Mouse (Mus musculus) heart, embryonic 14.5 days (tissue): ENCODE data around the gene Smyd2. TPM values are rescaled to one million over a fixed set of nuclear protein-coding genes. Genes with fewer than 3 reads are reported as not detected.

Source experiments
- ATAC-seq: fragments of 200-750 bp; cut with Nextera tagmentation; 2 replicates; pipeline ENCODE4 v1.8.0; 2017; ENCODE audit warnings: low read depth, moderate TSS enrichment; ENCODE audit not compliant: insufficient number of reproducible peaks, insufficient read depth, low FRiP score
- H3K27ac ChIP-seq, 2 experiments: fragments of 200-500 bp in 1 of 2; fragments of 300-500 bp in 1 of 2; sonication (generic) in 1 of 2; replicated peaks in 1 of 2; 2 replicates each; pipeline ENCODE4 v1.5.1; 2012 to 2014; ENCODE audit warnings: low read depth in 2 of 2, low read length in 2 of 2, control low read depth in 1 of 2, mild to moderate bottlenecking in 1 of 2, mixed read lengths in 1 of 2; ENCODE audit not compliant: control insufficient read depth in 1 of 2, insufficient read depth in 1 of 2
- H3K27me3 ChIP-seq: fragments of 300-500 bp; sonication (generic); 2 replicates; pipeline ENCODE4 v1.6.1; 2014; ENCODE audit warnings: mild to moderate bottlenecking, low read length, control low read depth; ENCODE audit not compliant: control insufficient read depth, insufficient read depth
- H3K36me3 ChIP-seq: fragments of 300-500 bp; sonication (generic); 2 replicates; pipeline ENCODE4 v1.6.1; 2014; ENCODE audit warnings: mild to moderate bottlenecking, control low read depth, low read length, mixed read lengths; ENCODE audit not compliant: control insufficient read depth, insufficient read depth
- H3K4me1 ChIP-seq, 2 experiments: fragments of 200-500 bp in 1 of 2; fragments of 300-500 bp in 1 of 2; sonication (generic) in 1 of 2; 2 replicates each; pipeline ENCODE4 v1.6.1; 2012 to 2014; ENCODE audit warnings: low read length in 2 of 2, control low read depth in 1 of 2, mixed read lengths in 1 of 2; ENCODE audit not compliant: control insufficient read depth in 2 of 2, insufficient read depth in 2 of 2
- H3K4me2 ChIP-seq: fragments of 300-500 bp; sonication (generic); 2 replicates; pipeline ENCODE4 v1.6.1; 2014; ENCODE audit warnings: mild to moderate bottlenecking, low read length
- H3K4me3 ChIP-seq, 2 experiments: fragments of 200-500 bp in 1 of 2; fragments of 300-500 bp in 1 of 2; sonication (generic) in 1 of 2; 2 replicates each; pipeline ENCODE4 v1.5.1; 2012 to 2014; ENCODE audit warnings: low read length in 2 of 2, mild to moderate bottlenecking in 2 of 2, control low read depth in 1 of 2, low read depth in 1 of 2, moderate library complexity in 1 of 2; ENCODE audit not compliant: control insufficient read depth in 1 of 2, insufficient read depth in 1 of 2
- H3K9ac ChIP-seq: fragments of 300-500 bp; sonication (generic); 2 replicates; pipeline ENCODE4 v1.6.1; 2014; ENCODE audit warnings: mild to moderate bottlenecking, low read length
- H3K9me3 ChIP-seq: fragments of 300-500 bp; sonication (generic); 2 replicates; pipeline ENCODE4 v1.6.1; 2016; ENCODE audit warnings: low read length, control low read depth; ENCODE audit not compliant: control insufficient read depth
- WGBS: fragments of 180-500 bp; shearing (Covaris S2); extraction: QIAGEN DNeasy Blood & Tissue Kit; methylation state at CpG from one replicate; pipeline ENCODE4 v1.1.7; 2014; 5-methylcytosine and 5-hydroxymethylcytosine counted together
- polyA plus RNA-seq: library from polyadenylated mRNA; unstranded; fragments of >200 nt; fragmentation: Nextera tagmentation; extraction: Ambion mirVana; gene quantifications from 2 replicates; pipeline ENCODE4 v1.2.1, GENCODE M21; 2014

The Smyd2 gene
- polyA plus RNA-seq, 1 experiment from 2014 or later: 227 TPM

DNA sequence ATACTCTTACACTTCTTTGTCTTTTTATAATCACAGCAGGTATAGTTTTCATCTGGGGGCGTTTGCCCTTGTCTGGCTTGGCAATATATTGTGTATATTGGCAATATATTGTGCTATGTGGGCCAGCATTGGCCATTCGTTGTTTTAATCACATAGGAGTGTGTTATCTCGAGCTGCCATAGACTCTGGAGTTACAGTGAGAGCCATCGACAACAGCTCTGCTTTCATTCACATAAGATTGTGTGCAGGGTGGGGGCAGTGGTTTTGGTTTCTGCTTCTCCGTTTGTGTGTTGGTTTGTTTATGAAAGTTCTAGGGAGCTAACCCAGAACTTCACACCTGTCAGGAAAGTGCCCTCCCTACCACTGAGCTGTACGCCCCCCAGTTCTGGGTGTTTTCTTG lies 55.5 kb downstream of the Smyd2 start:
- Histone ChIP-seq H3K27me3 (no peaks in the 10 kb centered on the region), H3K27ac (peak overlapping the region; percentile 92 to 96), H3K4me3 (no peak overlapping the region), H3K9me3 (no peaks in the 10 kb centered on the region), H3K4me2 (peak overlapping the region; percentile 47; the same call in 1 of the 2 replicates), H3K36me3 (peaks cover 49% of the 10 kb centered on the region), H3K9ac (peak overlapping the region; percentile 42; the same call in 1 of the 2 replicates), H3K4me1 (peaks cover 21 to 26% of the 10 kb centered on the region in 2 experiments)
- ATAC-seq: no peak
- 33% methylated on average over 6 of the region's 6 CpGs for WGBS

DNA sequence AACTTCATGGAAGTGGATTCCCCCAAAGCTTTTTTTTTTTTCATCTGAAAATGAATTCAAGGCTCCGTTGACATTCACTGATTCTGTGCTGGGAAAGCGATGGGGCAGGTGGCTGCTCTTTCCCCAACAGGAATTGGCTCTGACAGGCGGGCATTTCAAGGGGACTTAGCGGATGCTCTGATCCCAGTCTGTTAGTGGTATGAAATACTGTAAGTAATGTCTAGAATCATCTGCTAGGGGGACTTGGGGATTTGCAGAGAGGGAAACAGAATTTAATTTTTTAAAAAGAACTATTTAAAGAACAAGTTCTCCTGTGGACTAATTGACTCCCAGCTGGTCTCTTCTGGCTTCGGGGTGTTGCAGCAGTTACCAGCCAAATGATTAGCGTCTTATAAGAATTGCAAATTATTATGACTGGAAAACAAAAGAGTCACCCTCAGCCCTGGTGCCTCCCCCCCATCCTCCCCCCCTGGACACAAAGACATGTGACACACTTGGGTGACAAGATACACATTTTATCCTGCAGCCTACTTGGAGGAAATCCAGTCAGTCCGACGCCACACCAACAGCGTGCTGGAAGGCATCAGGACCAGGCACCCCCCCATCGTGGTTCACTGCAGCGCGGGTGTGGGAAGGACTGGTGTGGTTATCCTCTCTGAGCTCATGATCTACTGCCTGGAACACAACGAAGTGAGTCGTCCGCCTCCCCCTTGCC lies 57.2 kb downstream of the Smyd2 start:
- H3K27ac ChIP-seq: 0 out of 4 replicates have a peak overlapping the region, but pooled peaks of 1 of the 2 experiments have one; percentile 15
- H3K9ac ChIP-seq: no peak overlapping the region
- ATAC-seq: no peak
- H3K9me3 ChIP-seq: no peaks in the 10 kb centered on the region
- WGBS: 77% methylated on average over 15 of the region's 15 CpGs
- no peak overlapping the region for H3K4me3 ChIP-seq
- peaks cover 26 to 33% of the 10 kb centered on the region in 2 experiments for H3K4me1 ChIP-seq
- no peak overlapping the region for H3K4me2 ChIP-seq
- H3K36me3 ChIP-seq: peaks cover 40% of the 10 kb centered on the region
- H3K27me3 ChIP-seq: no peaks in the 10 kb centered on the region

DNA sequence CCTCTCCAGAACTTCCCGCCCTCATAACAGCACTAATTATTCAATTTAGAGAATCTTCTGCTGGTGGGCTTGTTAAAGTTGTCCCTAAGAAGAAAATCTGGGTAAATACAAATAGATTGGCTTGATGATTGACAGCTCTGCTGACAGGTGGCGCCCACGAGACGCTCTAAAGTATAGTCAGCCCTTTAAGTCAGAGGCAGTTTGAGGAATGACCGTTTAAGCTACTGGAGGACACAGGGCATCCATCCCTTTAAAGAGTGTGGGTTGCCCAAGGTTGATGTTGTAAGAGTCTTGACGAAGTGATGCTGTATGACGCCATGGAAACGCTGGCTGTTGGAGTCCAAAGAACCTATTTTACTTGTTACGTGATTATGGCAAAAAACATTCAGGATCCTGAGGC lies 57.9 kb downstream of the Smyd2 start:
- no peak for ATAC-seq
- WGBS: 69% methylated on average over 9 of the region's 9 CpGs

DNA sequence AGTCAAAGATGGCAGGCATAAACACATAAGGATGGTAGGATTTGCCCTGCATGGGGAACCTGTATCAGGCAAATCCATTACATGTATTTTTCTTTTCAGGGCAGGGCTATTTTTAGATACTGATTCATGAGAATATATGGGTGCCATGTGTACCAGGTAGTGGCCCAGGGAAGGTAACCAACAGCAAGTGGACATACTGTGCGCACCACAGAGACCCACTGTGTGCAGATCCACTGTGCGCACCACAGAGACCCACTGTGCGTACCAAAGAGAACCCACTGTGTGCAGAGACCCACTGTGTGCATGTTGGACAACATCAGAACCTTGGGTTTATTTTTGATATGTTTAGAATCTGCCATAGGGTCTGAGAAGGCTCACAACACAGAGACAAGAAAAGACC lies 58.4 kb downstream of the Smyd2 start:
- no peak for ATAC-seq
- Histone ChIP-seq H3K9ac (no peak overlapping the region), H3K27me3 (no peaks in the 10 kb centered on the region), H3K27ac (no peak overlapping the region), H3K4me2 (no peak overlapping the region), H3K4me1 (peaks cover 27 to 34% of the 10 kb centered on the region in 2 experiments), H3K9me3 (no peaks in the 10 kb centered on the region), H3K4me3 (no peak overlapping the region), H3K36me3 (peaks cover 37% of the 10 kb centered on the region)
- 92% methylated on average over 3 of the region's 3 CpGs for WGBS

More for the DNA sequence above, 57.9 kb downstream of the Smyd2 start:
- Histone ChIP-seq H3K9ac (no peak overlapping the region), H3K4me3 (no peak overlapping the region), H3K4me1 (peaks cover 28 to 34% of the 10 kb centered on the region in 2 experiments), H3K4me2 (no peak overlapping the region), H3K27me3 (no peaks in the 10 kb centered on the region), H3K9me3 (no peaks in the 10 kb centered on the region), H3K27ac (no peak overlapping the region; a peak in 1 of 4 replicates), H3K36me3 (peaks cover 37% of the 10 kb centered on the region)

DNA sequence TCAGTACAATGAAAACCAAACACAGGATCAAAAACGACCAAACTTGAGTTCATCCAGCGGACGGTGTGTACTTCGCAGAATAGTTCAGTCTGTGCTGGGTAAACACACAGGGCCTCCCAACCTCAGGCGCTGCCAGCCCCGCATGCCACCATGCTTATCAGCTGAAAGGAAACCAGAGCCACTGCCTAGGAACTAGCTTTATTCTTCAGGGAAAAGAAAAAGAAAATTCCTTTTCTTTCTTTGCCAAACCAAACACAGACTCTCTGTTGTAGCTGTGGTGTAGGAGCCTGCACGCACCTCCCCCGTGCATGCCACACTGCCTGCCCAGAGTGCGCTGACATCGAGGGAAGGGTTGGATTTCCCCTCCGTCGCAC lies 61.2 kb downstream of the Smyd2 start:
- 60% methylated on average over 12 of the region's 12 CpGs for WGBS
- Histone ChIP-seq H3K4me2 (no peak overlapping the region), H3K36me3 (peaks cover 57% of the 10 kb centered on the region), H3K9me3 (no peaks in the 10 kb centered on the region), H3K9ac (no peak overlapping the region), H3K27me3 (no peaks in the 10 kb centered on the region), H3K4me1 (peaks cover 11 to 13% of the 10 kb centered on the region in 2 experiments; a peak in 3 of 4 replicates), H3K27ac (peak overlapping the region; percentile 27 to 73; a peak in 3 of 4 replicates), H3K4me3 (no peak overlapping the region)
- peak; percentile 73 for ATAC-seq

- Histone ChIP-seq H3K9ac (no peak overlapping the region; the same call in 1 of the 2 replicates), H3K4me2 (no peak overlapping the region), H3K27ac (peak overlapping the region; percentile 27 to 73; a peak in 3 of 4 replicates), H3K4me1 (peaks cover 9 to 11% of the 10 kb centered on the region in 2 experiments; a peak in 3 of 4 replicates), H3K36me3 (peaks cover 53% of the 10 kb centered on the region), H3K27me3 (no peaks in the 10 kb centered on the region), H3K9me3 (no peaks in the 10 kb centered on the region), H3K4me3 (no peak overlapping the region)
- WGBS: 76% methylated on average over 17 of the region's 17 CpGs
- ATAC-seq: no peak
These were observed 61.8 kb downstream of the Smyd2 start for GRCm38 (mm10) chr1:189860112-189860941.

DNA sequence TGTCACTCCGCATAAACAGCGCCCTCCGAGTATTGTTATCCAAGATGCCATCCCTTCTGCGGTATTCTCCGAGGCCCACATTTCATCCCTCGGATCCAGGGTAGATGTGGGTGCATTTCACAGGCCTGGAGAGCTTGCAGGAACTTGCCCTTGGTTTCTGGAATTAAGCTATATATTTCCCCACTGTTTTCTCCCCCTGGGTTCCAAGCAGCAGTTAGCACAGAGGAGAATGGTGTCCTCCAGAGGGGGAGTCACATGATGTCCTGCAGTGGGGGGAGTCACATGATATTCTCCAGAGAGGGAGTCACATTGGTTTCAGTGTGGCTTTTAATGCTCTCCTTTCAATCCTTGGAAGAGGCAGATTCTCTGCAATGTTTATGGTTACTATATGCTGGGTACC lies 63.8 kb downstream of the Smyd2 start:
- no peaks in the 10 kb centered on the region for H3K9me3 ChIP-seq
- H3K36me3 ChIP-seq: peaks cover 58% of the 10 kb centered on the region
- no peak for ATAC-seq
- peaks cover 7 to 8% of the 10 kb centered on the region in 2 experiments; a peak in 2 of 4 replicates for H3K4me1 ChIP-seq
- H3K4me2 ChIP-seq: no peak overlapping the region
- H3K27me3 ChIP-seq: no peaks in the 10 kb centered on the region
- no peak overlapping the region for H3K4me3 ChIP-seq
- no peak overlapping the region for H3K27ac ChIP-seq
- H3K9ac ChIP-seq: no peak overlapping the region
- WGBS: 86% methylated on average over 6 of the region's 6 CpGs
